Comparison of ENCODE assay signal across 1 mouse cellular context in the genomic region with DNA sequence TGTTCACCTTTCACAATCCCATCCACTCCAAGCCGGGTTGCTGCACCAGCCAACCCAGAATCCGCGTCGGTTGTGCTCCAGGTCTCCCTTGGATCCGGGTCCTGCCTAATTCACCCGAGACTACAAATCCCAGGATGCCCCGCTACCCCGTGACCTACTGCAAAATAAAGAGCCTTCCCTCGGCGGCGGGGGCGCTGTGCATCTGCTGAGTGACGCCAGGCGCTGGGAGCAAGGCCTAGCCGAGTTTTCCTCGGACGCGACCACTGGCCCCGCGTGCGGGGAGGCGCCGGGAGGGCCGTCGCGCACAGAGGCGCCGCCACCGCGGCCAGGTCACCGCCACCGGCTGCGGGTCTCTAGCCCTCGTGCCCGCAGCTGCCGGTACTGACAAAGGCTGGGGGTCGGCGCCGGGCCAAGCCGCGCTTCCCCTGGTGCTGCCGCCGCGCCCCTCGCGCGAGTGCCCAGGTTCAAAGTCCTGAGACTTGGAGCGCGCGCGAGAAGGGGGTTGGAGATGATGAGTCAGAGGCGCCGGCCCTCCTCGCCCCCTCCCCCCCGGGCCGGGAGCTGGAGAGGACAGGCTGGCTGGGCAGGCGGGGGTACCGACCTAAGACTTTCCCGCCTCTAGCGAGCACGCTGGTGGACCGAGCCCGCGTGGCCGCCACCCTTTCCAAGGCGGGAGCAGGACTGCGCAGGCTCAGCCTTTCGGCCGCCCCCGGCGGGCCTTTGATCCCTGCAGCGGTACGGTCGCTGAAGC.
A peak's percentile ranks its signal among the peaks of the same experiment; 100 is the strongest.
TF ChIP-seq lines count a peak whose summit lies in the region.

No protein-coding gene starts in this region.

TF ChIP-seq in C2C12, 6 proteins besides CTCF, POLR2A, EP300 and RAD21:
- TF ChIP-seq USF1 (IDR thresholded peaks at IDR 0.05; ENCODE audit: low read depth): peak; percentile 83
- no peak for TF ChIP-seq CEBPB (IDR thresholded peaks at IDR 0.05; ENCODE audit: low read depth)
